Mouse (Mus musculus): Measurements from ENCODE around the gene Itgbl1.

Gene Itgbl1

GRCm38 (mm10) chr14:123966531-123966930 lies 306.8 kb downstream of the Itgbl1 start:
- in situ Hi-C loops (cut with MboI; ENCODE audit: low sequenced_read_pairs) = no loop called here

- in situ Hi-C loops (cut with MboI; ENCODE audit: low sequenced_read_pairs) = no loop called here
Measured at GRCm38 (mm10) chr14:123967996-123968395, 308.2 kb downstream of the Itgbl1 start.

DNA sequence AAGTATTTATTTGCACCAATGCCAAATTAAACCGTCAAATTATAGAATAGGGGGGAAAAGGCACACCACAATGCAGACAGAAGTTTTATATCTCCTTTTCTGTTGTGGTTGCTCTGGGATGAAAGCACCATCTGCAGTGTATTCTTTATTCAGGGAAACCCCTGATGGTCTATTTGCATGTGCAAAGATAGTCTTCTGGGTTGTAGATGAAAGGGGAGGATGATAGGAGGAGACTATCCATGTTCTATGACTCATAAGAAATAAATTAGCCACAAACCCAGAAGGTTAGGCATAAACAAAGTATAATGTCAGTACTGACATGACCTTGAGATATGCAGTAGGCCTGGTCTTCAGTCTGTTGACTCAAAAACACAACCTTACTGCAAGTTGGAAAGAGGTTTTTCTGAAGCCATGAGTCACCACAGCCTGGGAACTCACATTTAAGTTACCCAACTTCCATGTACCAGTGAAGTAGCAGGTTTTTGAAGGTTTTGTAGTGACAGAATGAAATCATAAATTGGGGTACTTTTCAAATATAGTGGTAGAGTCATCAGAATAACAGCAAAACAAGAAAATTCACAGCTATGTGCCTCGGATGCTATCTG lies 330.9 kb downstream of the Itgbl1 start:
- in situ Hi-C loops (cut with MboI; ENCODE audit: low sequenced_read_pairs) = no loop called here

Measured in CH12F3 (cell line).